Mouse (Mus musculus) embryonic fibroblast, embryonic 13.5 days (primary cell): ENCODE measurements at regions not wholly inside any gene's neighbourhood (a gene's known extent, or its start where the extent isn't known, plus 50 kb on each side); places are given as distances from the start of the nearest gene placed in this dataset.

Experiments
- CTCF ChIP-seq: IDR thresholded peaks from 2 replicates; pipeline ENCODE4 v1.5.1; 2011; ENCODE audit warnings: mild to moderate bottlenecking, control low read depth, low read length, moderate library complexity, borderline replicate concordance; ENCODE audit not compliant: insufficient read depth
- POLR2A ChIP-seq: IDR thresholded peaks from 2 replicates; pipeline ENCODE4 v1.6.1; 2011; ENCODE audit warnings: low read depth, mild to moderate bottlenecking, control low read depth, low read length, moderate library complexity

DNA sequence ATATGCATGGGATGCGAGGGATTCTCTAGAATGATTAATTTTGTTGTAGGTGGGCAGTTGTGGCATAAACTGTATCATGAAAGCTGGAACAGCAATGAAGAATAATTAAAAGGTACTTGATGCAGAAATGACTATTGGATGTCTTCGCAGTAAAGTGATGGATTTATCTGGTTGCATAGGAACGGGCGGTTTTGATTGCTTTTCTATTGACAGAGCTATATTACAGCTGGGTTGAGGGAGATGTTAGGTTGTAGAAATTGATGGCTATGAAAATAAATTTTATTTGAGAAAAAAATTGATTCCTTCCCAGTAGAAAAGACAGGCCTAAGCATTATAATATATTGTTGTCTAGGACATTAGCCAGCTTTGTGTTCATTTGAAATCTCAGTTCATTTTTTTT is 87.8 kb upstream of the Cyyr1 start:
- TF ChIP-seq CTCF (no peak), POLR2A (no peak)
